Mouse (Mus musculus) midbrain, embryonic 13.5 days (tissue): ENCODE measurements around the gene Xndc1. TPM values are rescaled to one million over a fixed set of nuclear protein-coding genes. Genes with fewer than 3 reads are reported as not detected.
"Not testable (repeated sequence)": the region's sequence is repeated elsewhere in the genome, so short reads cannot be mapped to it uniquely, and the experiment has no call there.

Experiments used
- ATAC-seq: fragments of 200-750 bp; cut with Nextera tagmentation; 2 replicates; pipeline ENCODE4 v1.8.0; 2017; ENCODE audit warnings: mild to moderate bottlenecking, moderate TSS enrichment, moderate library complexity
- H3K27ac ChIP-seq: fragments of 300-500 bp; sonication (generic); 2 replicates; pipeline ENCODE4 v1.5.1; 2015; ENCODE audit warnings: inconsistent platforms, mild to moderate bottlenecking, moderate library complexity
- H3K27me3 ChIP-seq: fragments of 300-500 bp; sonication (generic); 2 replicates; pipeline ENCODE4 v1.6.1; 2015; ENCODE audit warnings: mild to moderate bottlenecking, inconsistent platforms
- H3K36me3 ChIP-seq: fragments of 300-500 bp; sonication (generic); 2 replicates; pipeline ENCODE4 v1.6.1; 2015; ENCODE audit warnings: mild to moderate bottlenecking, inconsistent platforms
- H3K4me1 ChIP-seq: fragments of 300-500 bp; sonication (generic); replicated peaks from 2 replicates; pipeline ENCODE4 v1.6.1; 2015; ENCODE audit warnings: inconsistent platforms
- H3K4me2 ChIP-seq: fragments of 300-500 bp; sonication (generic); replicated peaks from 2 replicates; pipeline ENCODE4 v1.6.1; 2015; ENCODE audit warnings: moderate library complexity, mild to moderate bottlenecking, inconsistent platforms
- H3K4me3 ChIP-seq: fragments of 300-500 bp; sonication (generic); replicated peaks from 2 replicates; pipeline ENCODE4 v1.5.1; 2015; ENCODE audit warnings: mild to moderate bottlenecking, inconsistent platforms
- H3K9ac ChIP-seq: fragments of 300-500 bp; sonication (generic); replicated peaks from 2 replicates; pipeline ENCODE4 v1.6.1; 2015; ENCODE audit warnings: mild to moderate bottlenecking, inconsistent platforms
- H3K9me3 ChIP-seq: fragments of 300-500 bp; sonication (generic); 2 replicates; pipeline ENCODE4 v1.6.1; 2016; ENCODE audit warnings: mild to moderate bottlenecking, inconsistent platforms
- WGBS: fragments of 180-500 bp; shearing (Covaris S2); methylation state at CpG from one replicate; pipeline ENCODE4 v1.1.7; 2015; 5-methylcytosine and 5-hydroxymethylcytosine counted together
- polyA plus RNA-seq: library from polyadenylated mRNA; unstranded; fragments of >200 nt; fragmentation: Nextera tagmentation; extraction: Ambion mirVana; gene quantifications from 2 replicates; pipeline ENCODE4 v1.2.1, GENCODE M21; 2015

The Xndc1 gene
- polyA plus RNA-seq, 1 experiment from 2014 or later, result 34.9 TPM

- Histone ChIP-seq H3K4me3 (no peak overlapping the region), H3K27me3 (no peaks in the 10 kb centered on the region), H3K9ac (no peak overlapping the region), H3K27ac (no peak overlapping the region), H3K36me3 (peaks cover 42% of the 10 kb centered on the region), H3K9me3 (no peaks in the 10 kb centered on the region), H3K4me2 (no peak overlapping the region), H3K4me1 (no peaks in the 10 kb centered on the region)
- 94% methylated on average over 2 of the region's 2 CpGs for WGBS
- no peak for ATAC-seq
Measured at GRCm38 (mm10) chr7:102042314-102042713, 23.0 kb upstream of the Xndc1 start.

DNA sequence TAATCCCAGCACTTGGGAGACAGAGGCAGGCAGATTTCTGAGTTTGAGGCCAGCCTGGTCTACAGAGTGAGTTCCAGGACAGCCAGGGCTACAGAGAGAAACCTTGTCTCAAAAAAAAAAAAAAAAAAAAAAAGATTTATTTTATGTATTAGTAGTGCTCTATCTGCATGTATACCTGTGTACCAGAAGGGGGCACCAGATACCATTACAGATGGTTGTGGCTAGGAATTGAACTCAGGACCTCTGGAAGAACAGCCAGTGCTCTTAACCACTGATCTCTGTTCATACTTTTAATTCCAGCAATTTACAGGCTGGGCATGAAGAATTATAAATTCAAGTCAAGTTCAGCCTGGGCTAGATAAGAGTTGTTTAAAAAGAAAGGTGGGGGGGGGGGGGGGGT is 16.8 kb upstream of the Xndc1 start:
- H3K36me3 ChIP-seq, result peaks cover 10% of the 10 kb centered on the region
- H3K4me3 ChIP-seq, H3K27ac ChIP-seq, H3K9ac ChIP-seq, H3K4me1 ChIP-seq, H3K9me3 ChIP-seq, ATAC-seq, H3K4me2 ChIP-seq, H3K27me3 ChIP-seq: not testable (repeated sequence)

DNA sequence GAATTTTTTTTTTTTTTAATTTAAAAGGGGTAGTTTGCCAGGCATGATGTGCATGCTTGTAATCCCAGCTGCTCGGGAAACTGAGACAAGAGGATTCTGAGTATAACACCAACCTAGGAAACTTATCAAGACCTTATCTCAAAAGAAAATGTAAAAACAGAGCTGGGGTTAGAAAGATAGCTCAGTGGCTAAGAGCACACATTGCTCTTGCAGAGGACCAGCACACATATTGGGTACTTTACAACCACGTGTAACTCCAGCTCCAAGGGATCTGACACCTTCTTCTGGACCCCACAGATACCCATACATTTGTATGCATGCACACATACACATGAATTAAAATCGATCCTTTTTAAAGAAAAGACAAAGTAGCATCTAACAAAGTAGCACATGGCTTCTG is 4.0 kb upstream of the Xndc1 start:
- no peaks in the 10 kb centered on the region for H3K27me3 ChIP-seq
- no peak overlapping the region for H3K27ac ChIP-seq
- no peak overlapping the region for H3K4me3 ChIP-seq
- H3K4me2 ChIP-seq, result no peak overlapping the region
- peaks cover 25% of the 10 kb centered on the region; the same call in 1 of the 2 replicates for H3K36me3 ChIP-seq
- no peaks in the 10 kb centered on the region for H3K9me3 ChIP-seq
- H3K4me1 ChIP-seq, result peaks cover 31% of the 10 kb centered on the region
- H3K9ac ChIP-seq, result no peak overlapping the region
- WGBS, result 95% methylated on average over 3 of the region's 3 CpGs
- no peak for ATAC-seq

DNA sequence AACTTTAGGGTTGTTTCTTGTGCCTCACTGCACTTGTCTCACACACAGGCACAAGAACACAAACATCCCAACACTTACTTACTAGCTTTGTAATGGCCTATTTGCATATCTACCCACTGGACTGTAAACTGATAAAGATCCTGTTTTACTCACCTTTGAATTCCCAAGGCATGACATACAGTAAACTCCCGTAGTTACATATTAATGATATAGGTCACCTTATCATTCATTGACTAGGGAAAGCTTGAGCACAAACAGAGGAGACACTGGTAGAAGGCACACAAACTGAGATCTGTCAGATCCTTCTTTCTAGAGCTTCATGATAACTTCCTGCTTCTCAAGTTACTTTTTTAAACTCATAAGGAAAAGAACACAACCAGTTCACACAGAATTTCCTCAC is 3.1 kb upstream of the Xndc1 start:
- no peak for ATAC-seq
- 100% methylated on average over 1 of the region's 1 CpGs for WGBS
- Histone ChIP-seq H3K4me1 (peaks cover 35% of the 10 kb centered on the region), H3K9me3 (no peaks in the 10 kb centered on the region), H3K36me3 (peaks cover 17% of the 10 kb centered on the region; the same call in 1 of the 2 replicates), H3K27ac (no peak overlapping the region), H3K4me3 (no peak overlapping the region), H3K27me3 (no peaks in the 10 kb centered on the region), H3K4me2 (no peak overlapping the region), H3K9ac (no peak overlapping the region)

GRCm38 (mm10) chr7:102063891-102064290 is 1.4 kb upstream of the Xndc1 start:
- Histone ChIP-seq H3K9ac (peak overlapping the region; percentile 81; the same call in 1 of the 2 replicates), H3K9me3 (no peaks in the 10 kb centered on the region), H3K4me3 (peak overlapping the region; percentile 81), H3K27ac (no peak overlapping the region), H3K4me1 (peaks cover 35% of the 10 kb centered on the region), H3K27me3 (no peaks in the 10 kb centered on the region), H3K36me3 (peaks cover 9% of the 10 kb centered on the region; the same call in 1 of the 2 replicates), H3K4me2 (peak overlapping the region; percentile 75)
- WGBS, result 90% methylated on average over 9 of the region's 9 CpGs
- ATAC-seq, result no peak

DNA sequence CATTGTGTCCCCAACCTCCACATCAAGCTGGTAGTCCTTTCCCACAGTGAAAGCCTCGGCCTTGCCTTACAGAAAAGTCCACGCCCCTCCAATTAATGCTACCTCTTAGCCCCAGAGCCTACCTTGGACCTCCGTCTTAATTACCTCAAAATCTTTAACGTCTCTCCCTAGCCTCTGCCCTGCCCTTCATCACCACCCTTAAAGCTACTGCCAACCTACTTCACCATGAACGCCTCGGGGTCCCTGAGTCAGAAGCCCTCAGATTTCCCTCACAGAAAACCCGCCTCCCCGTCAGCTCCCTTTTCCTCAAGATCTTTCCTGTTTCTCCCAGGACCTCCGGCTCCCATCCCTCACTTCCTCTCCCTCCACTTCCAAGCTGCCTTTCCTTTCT is 661 bp upstream of the Xndc1 start:
- WGBS, result 2% methylated on average over 9 of the region's 9 CpGs
- peaks cover 35% of the 10 kb centered on the region for H3K4me1 ChIP-seq
- peak overlapping the region; percentile 81 for H3K9ac ChIP-seq
- peak; percentile 59 for ATAC-seq
- H3K27ac ChIP-seq, result peak overlapping the region; percentile 80
- H3K27me3 ChIP-seq, result no peaks in the 10 kb centered on the region
- peak overlapping the region; percentile 81 for H3K4me3 ChIP-seq
- H3K4me2 ChIP-seq, result peak overlapping the region; percentile 75
- H3K9me3 ChIP-seq, result no peaks in the 10 kb centered on the region
- H3K36me3 ChIP-seq, result peaks cover 1% of the 10 kb centered on the region; the same call in 1 of the 2 replicates

DNA sequence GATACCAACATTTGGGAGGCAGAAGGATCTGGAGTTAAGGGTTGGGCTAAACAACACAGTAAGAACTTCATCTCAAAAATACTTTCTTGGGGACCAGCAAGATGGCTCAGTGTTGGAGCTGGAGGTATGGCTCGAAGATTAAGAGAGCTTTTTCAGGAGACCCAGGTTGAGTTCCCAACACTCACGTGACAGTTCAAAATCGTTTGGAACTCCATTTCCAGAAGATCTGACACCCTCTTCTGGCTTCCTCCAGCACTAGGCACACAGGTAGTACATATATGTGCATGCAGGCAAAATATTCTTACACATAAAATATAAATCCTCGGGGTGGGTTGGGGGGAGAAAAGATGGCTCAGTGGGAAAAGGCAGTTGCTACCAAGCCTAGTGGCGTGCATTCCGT is 1.1 kb downstream of the Xndc1 start:
- 83% methylated on average over 6 of the region's 6 CpGs for WGBS
- no peak for ATAC-seq
- no peak overlapping the region for H3K27ac ChIP-seq

GRCm38 (mm10) chr7:102076714-102077296 is 11.5 kb downstream of the Xndc1 start:
- H3K4me3 ChIP-seq, result no peak overlapping the region
- H3K27ac ChIP-seq, result no peak overlapping the region
- no peaks in the 10 kb centered on the region for H3K9me3 ChIP-seq
- no peaks in the 10 kb centered on the region for H3K4me1 ChIP-seq
- 75% methylated on average over 7 of the region's 7 CpGs for WGBS
- no peak overlapping the region for H3K4me2 ChIP-seq
- H3K27me3 ChIP-seq, result no peaks in the 10 kb centered on the region
- peaks cover 83% of the 10 kb centered on the region for H3K36me3 ChIP-seq
- no peak overlapping the region for H3K9ac ChIP-seq
- ATAC-seq, result no peak

More for the DNA sequence above, 1.1 kb downstream of the Xndc1 start:
- H3K9me3 ChIP-seq, result no peaks in the 10 kb centered on the region
- peak overlapping the region; percentile 81; the same call in 1 of the 2 replicates for H3K9ac ChIP-seq
- peak overlapping the region; percentile 75 for H3K4me2 ChIP-seq
- peaks cover 11% of the 10 kb centered on the region for H3K36me3 ChIP-seq
- peaks cover 35% of the 10 kb centered on the region for H3K4me1 ChIP-seq
- H3K4me3 ChIP-seq, result peak overlapping the region; percentile 81
- no peaks in the 10 kb centered on the region for H3K27me3 ChIP-seq

- Histone ChIP-seq H3K4me2 (no peak overlapping the region), H3K9ac (no peak overlapping the region), H3K4me1 (no peaks in the 10 kb centered on the region), H3K36me3 (peaks cover 84% of the 10 kb centered on the region), H3K4me3 (no peak overlapping the region), H3K27ac (no peak overlapping the region), H3K9me3 (no peaks in the 10 kb centered on the region), H3K27me3 (no peaks in the 10 kb centered on the region)
- ATAC-seq, result no peak
- WGBS, result 78% methylated on average over 7 of the region's 7 CpGs
Measured at GRCm38 (mm10) chr7:102078517-102078916, 13.2 kb downstream of the Xndc1 start.

- no peak overlapping the region for H3K9ac ChIP-seq
- 92% methylated on average over 8 of the region's 8 CpGs for WGBS
- no peaks in the 10 kb centered on the region for H3K4me1 ChIP-seq
- H3K4me3 ChIP-seq, result no peak overlapping the region
- H3K9me3 ChIP-seq, result no peaks in the 10 kb centered on the region
- no peak overlapping the region for H3K27ac ChIP-seq
- no peak overlapping the region for H3K4me2 ChIP-seq
- ATAC-seq, result no peak
- no peaks in the 10 kb centered on the region for H3K27me3 ChIP-seq
- H3K36me3 ChIP-seq, result peaks cover 86% of the 10 kb centered on the region
Measured at GRCm38 (mm10) chr7:102080311-102080710, 15.0 kb downstream of the Xndc1 start.

GRCm38 (mm10) chr7:102081784-102082183 is 16.5 kb downstream of the Xndc1 start:
- WGBS, result 96% methylated on average over 5 of the region's 5 CpGs

DNA sequence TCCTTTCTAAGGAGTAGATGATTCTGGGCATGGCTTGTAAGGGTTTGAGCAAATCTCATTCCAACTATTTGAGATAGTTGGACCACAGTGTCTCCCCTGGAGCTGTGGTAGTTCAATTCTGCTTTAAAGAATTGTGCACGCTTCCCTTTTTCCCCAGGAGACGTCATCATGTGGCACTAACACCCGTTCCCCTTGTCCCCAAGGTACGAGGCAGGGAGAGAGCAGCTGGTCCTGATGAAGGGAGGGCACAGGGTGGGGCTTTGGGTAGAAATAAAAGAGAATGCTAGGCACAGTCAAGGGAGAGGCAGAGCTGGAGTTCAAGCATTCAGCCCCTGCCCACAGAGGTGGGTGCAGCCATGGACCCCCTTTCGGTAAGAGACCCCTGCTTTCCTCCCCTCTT is 17.5 kb downstream of the Xndc1 start, which contains the start of gene Trpc2:
Gene Trpc2, plus strand, starts transcription at position 301 of the 400 bp plus-strand sequence.
- no peaks in the 10 kb centered on the region for H3K4me1 ChIP-seq
- no peaks in the 10 kb centered on the region for H3K27me3 ChIP-seq
- peaks cover 68% of the 10 kb centered on the region for H3K36me3 ChIP-seq
- WGBS, result 80% methylated on average over 5 of the region's 5 CpGs
- no peak for ATAC-seq
- H3K9me3 ChIP-seq, result no peaks in the 10 kb centered on the region
- H3K4me2 ChIP-seq, result no peak within 1 kb of the TSS
- no peak within 1 kb of the TSS for H3K9ac ChIP-seq
- no peak within 1 kb of the TSS for H3K4me3 ChIP-seq
- H3K27ac ChIP-seq, result no peak within 1 kb of the TSS

More at GRCm38 (mm10) chr7:102081784-102082183, 16.5 kb downstream of the Xndc1 start:
- no peak overlapping the region for H3K4me3 ChIP-seq
- no peaks in the 10 kb centered on the region for H3K27me3 ChIP-seq
- H3K9ac ChIP-seq, result no peak overlapping the region
- no peaks in the 10 kb centered on the region for H3K4me1 ChIP-seq
- ATAC-seq, result no peak
- H3K36me3 ChIP-seq, result peaks cover 78% of the 10 kb centered on the region
- no peak overlapping the region for H3K4me2 ChIP-seq
- no peak overlapping the region for H3K27ac ChIP-seq
- H3K9me3 ChIP-seq, result no peaks in the 10 kb centered on the region
